Mouse (Mus musculus): ENCODE data around the gene Bmp2k. TPM values are rescaled to one million over a fixed set of nuclear protein-coding genes. Genes with fewer than 3 reads are reported as not detected.
A peak's percentile ranks its signal among the peaks of the same experiment; 100 is the strongest.

Bmp2k gene
- 9.2 TPM in 2 replicates for polyA plus RNA-seq (2016; fragmentation: Nextera tagmentation; extraction: Ambion mirVana)

DNA sequence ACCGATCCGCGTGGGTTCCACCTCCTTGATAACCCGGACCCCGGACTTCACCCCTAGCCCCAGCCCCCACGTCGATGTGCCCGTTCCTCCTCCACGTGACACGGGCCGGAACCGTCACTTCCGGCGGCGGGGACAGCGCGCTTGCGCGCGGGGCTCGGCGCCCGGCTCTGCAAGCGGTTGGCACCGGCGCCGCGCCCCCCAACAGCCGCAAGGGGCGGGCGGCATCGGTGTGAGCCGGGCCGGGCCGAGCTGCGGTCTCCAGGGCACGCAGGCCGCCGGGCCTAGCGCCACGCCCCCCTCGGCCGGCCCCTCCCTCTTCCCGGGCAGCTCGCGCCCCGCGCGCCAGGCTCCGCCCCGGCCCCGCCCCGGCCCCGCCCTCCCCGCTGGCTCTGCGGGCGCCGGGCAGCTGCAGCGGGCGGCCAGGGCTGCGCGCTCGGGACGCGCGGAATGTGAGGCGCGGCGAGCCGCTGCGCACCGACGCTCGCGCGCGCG lies at the start of gene Bmp2k:
Bmp2k (plus strand) TSS at position 380 of the 492 bp plus-strand sequence.
- Histone ChIP-seq H3K4me2 (peak within 1 kb of the TSS; percentile 88), H3K36me3 (replicated peaks) (no peaks in the 10 kb centered on the region), H3K27me3 (no peaks in the 10 kb centered on the region), H3K9me3 (no peaks in the 10 kb centered on the region), H3K4me1 (peaks cover 18% of the 10 kb centered on the region), H3K4me3 (replicated peaks) (peak within 1 kb of the TSS; percentile 61), H3K27ac (peak within 1 kb of the TSS; percentile 92), H3K9ac (peak within 1 kb of the TSS; percentile 85)
- ATAC-seq (ENCODE audit: low FRiP score), result peak; percentile 97
- WGBS, result under 1% methylated on average over 51 of the region's 78 CpGs

DNA sequence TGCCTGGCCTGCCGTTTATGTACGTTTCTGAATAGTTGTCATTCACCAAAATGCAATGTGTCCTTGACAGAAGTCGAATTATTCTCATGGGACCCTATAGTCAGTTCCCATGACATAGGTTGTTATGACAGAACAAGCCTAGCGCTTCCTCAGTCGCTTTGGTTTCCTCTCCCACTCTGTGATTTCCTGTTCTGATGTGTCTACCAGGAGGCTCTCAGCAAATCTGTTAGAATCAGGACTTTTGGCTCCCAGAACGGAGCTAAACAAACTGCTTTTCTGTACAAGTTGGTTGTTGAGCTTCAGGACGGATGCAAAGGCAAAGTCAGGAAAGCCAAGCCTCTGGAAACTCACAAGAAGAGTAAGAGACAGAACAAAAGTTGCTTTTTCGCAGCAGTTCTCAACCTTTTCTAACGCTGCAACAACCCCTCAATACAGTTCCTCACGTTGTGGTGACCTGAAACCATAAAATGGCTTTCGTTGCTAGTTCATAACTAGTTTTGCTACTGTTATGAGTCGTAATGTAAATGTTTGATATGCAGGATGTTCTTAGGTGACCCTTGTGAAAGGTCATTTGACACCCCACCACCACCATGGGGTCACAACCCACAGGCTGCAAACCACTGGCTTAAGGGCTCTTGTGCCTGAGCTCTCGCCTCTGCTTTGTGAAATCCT lies 48.5 kb upstream of the Bmp2k start:
- Histone ChIP-seq H3K9me3 (no peaks in the 10 kb centered on the region), H3K4me2 (no peak overlapping the region), H3K9ac (no peak overlapping the region), H3K4me1 (peaks cover 4% of the 10 kb centered on the region; the same call in 1 of the 2 replicates), H3K4me3 (replicated peaks) (no peak overlapping the region), H3K27ac (no peak overlapping the region), H3K27me3 (no peaks in the 10 kb centered on the region), H3K36me3 (replicated peaks) (no peaks in the 10 kb centered on the region)
- 90% methylated on average over 13 of the region's 13 CpGs for WGBS
- no peak for ATAC-seq (ENCODE audit: low FRiP score)

DNA sequence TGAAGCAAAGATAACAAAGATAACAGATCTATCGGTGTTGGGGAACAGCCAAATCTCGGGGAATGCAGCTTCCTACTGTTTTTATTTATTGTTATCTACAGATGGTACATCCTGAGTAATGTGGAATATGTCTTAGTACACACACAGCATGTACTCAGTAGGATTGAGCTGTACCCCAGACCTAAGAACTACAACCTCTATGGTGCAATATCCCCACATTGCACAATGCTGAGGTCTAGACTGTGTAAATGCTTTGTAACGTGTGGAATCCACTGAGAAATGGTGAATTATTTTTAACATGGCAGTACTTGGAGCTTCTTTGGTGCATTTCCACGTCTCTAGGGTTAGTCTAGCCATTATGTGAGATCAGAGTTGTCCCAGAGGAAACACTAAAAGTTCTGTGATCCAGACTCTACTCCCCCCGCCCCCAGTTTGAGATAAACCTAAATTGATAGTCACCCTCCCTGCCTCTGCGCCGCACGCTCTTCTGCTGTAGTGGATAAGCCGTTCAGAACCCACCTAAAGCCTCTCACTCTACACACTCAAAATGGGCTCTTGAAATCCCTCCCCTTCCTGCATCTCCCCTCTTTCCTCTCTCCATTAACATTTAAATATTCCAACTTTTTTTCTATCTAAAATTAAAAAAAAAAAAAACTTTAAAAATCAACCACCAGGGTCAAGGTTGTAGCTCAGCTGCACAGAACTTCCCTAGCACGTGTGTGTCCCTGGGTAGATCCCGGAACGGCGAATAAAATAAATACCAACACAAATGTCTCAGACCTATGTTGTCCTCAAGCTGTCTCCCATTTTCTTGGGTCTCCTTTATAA lies 47.4 kb upstream of the Bmp2k start:
- Histone ChIP-seq H3K4me3 (replicated peaks) (no peak overlapping the region), H3K9me3 (no peaks in the 10 kb centered on the region), H3K4me2 (no peak overlapping the region), H3K9ac (no peak overlapping the region), H3K4me1 (peaks cover 9% of the 10 kb centered on the region; the same call in 1 of the 2 replicates), H3K27ac (no peak overlapping the region), H3K27me3 (no peaks in the 10 kb centered on the region), H3K36me3 (replicated peaks) (no peaks in the 10 kb centered on the region)
- no peak for ATAC-seq (ENCODE audit: low FRiP score)
- 92% methylated on average over 13 of the region's 13 CpGs for WGBS

GRCm38 (mm10) chr5:96950667-96951492 lies 46.6 kb upstream of the Bmp2k start:
- Histone ChIP-seq H3K36me3 (replicated peaks) (no peaks in the 10 kb centered on the region), H3K4me1 (peaks cover 9% of the 10 kb centered on the region; the same call in 1 of the 2 replicates), H3K27me3 (no peaks in the 10 kb centered on the region), H3K4me3 (replicated peaks) (no peak overlapping the region), H3K9me3 (no peaks in the 10 kb centered on the region), H3K27ac (no peak overlapping the region), H3K4me2 (no peak overlapping the region), H3K9ac (no peak overlapping the region)
- 82% methylated on average over 10 of the region's 10 CpGs for WGBS
- no peak for ATAC-seq (ENCODE audit: low FRiP score)

DNA sequence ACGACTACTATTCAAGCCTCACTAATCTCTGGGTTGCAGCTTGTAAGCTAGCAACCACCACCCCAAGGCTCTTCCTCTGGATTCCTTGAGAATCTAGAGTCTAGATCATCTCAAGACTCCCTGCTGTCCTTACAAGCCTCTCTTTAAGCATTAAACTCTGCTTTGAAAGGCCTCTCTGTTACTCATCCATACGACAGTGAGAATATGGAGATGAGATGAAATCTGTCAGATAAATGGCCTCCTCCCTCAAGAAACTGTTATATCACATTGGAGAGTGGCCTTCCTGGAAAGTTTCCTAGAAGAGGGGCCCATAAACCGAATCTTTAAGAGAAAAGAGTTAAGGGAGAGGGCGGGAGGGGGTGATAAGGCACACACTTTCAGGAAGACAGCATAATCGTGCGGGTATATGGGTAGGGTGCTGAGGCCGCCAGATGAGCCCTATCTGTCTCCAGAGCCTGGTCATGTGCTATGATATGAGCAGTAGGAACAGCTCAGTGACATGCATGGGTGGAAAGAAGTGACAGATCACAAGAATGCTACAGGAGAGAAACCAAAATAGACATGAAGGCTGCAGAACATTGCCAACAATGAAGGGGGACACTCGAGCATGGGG lies 45.9 kb upstream of the Bmp2k start:
- Histone ChIP-seq H3K36me3 (replicated peaks) (no peaks in the 10 kb centered on the region), H3K27me3 (no peaks in the 10 kb centered on the region), H3K4me3 (replicated peaks) (no peak overlapping the region), H3K9me3 (no peaks in the 10 kb centered on the region), H3K4me2 (no peak overlapping the region), H3K27ac (no peak overlapping the region), H3K9ac (no peak overlapping the region), H3K4me1 (peaks cover 9% of the 10 kb centered on the region; the same call in 1 of the 2 replicates)
- WGBS, result 80% methylated on average over 8 of the region's 8 CpGs
- no peak for ATAC-seq (ENCODE audit: low FRiP score)

DNA sequence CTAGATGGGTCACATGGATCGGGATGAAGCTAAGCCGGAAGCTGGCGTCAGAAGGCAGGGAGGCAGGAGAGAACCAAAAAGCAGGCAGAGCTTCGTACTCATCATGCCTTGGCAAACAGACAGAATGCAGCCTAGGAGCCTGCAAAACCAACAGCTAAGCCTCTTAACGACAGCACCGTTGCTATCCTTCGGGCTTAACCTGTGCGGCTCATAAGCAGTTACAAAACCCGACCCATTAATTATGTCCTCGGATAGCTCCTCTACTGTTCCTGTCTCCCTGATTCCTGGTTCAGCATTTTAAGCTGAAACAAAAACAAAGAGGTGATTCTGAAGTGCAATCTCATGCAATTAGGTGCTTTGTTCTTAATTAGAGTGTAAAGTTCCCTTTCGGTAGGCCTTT lies 43.4 kb upstream of the Bmp2k start:
- H3K27ac ChIP-seq, result 0 out of 2 replicates have a peak overlapping the region, but pooled peaks have one; percentile 36
- no peak overlapping the region for H3K4me3 ChIP-seq (replicated peaks)
- no peak overlapping the region for H3K9ac ChIP-seq
- peak overlapping the region; percentile 22; the same call in 1 of the 2 replicates for H3K4me2 ChIP-seq
- no peaks in the 10 kb centered on the region for H3K9me3 ChIP-seq
- no peaks in the 10 kb centered on the region for H3K27me3 ChIP-seq
- peaks cover 12% of the 10 kb centered on the region for H3K4me1 ChIP-seq
- peak; percentile 72; the same call in 1 of the 2 replicates for ATAC-seq (ENCODE audit: low FRiP score)
- H3K36me3 ChIP-seq (replicated peaks), result no peaks in the 10 kb centered on the region
- WGBS, result 42% methylated on average over 11 of the region's 11 CpGs

DNA sequence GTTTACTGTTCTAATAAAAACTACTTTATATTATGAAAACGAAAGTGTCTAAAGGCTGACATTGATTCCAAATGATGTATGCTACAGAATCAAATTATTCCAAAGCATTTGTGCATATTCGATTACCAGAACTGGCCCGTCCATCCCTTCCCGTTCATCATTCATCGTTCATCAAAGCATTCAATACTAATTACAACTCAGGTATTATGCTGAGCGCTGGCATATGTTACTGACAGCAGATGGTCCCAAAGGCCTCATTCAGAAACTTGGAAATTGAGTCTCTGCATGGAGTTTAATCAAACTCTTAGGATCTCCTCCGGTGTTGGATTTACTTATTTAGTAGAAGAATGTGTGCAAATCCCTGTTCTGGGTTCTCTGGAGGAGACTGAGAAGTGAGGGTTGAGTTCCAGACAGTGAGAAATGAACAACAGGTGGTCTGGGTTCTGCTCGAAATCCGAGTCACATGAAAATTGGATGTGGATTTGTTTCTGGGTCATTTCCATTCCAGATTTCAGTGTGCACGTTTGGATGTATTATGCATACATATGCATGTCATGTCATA lies 42.9 kb upstream of the Bmp2k start:
- no peaks in the 10 kb centered on the region for H3K27me3 ChIP-seq
- peaks cover 12% of the 10 kb centered on the region for H3K4me1 ChIP-seq
- H3K4me2 ChIP-seq, result peak overlapping the region; percentile 22; the same call in 1 of the 2 replicates
- no peak overlapping the region for H3K4me3 ChIP-seq (replicated peaks)
- H3K9me3 ChIP-seq, result no peaks in the 10 kb centered on the region
- ATAC-seq (ENCODE audit: low FRiP score), result peak; percentile 64; the same call in 1 of the 2 replicates
- no peak overlapping the region for H3K27ac ChIP-seq
- no peaks in the 10 kb centered on the region for H3K36me3 ChIP-seq (replicated peaks)
- WGBS, result 59% methylated on average over 10 of the region's 10 CpGs
- no peak overlapping the region for H3K9ac ChIP-seq

DNA sequence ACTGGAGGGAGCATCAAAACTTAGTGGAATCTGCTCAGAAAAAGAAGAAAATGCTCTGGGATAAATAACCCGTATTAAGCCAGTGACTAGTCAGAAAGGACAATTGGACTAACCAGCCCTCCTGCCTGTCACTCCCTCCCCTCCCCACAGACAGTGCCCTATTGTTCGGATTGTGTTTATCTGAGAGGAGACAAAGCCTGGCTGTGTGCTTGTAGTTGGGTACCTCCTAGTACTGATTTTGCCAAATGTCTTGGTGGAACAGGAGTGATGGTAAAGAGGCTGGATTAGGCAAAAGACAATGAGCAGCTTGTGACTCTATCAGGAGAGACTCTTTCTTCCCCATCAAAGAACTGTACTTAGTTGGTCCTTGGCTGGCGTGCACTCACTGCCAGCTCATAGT lies 40.6 kb upstream of the Bmp2k start:
- ATAC-seq (ENCODE audit: low FRiP score), result no peak

GRCm38 (mm10) chr5:96961122-96961521 lies 36.4 kb upstream of the Bmp2k start:
- H3K4me1 ChIP-seq, result peaks cover 16% of the 10 kb centered on the region
- no peak overlapping the region for H3K4me3 ChIP-seq (replicated peaks)
- H3K27ac ChIP-seq, result no peak overlapping the region
- H3K9me3 ChIP-seq, result no peaks in the 10 kb centered on the region
- ATAC-seq (ENCODE audit: low FRiP score), result no peak
- H3K27me3 ChIP-seq, result no peaks in the 10 kb centered on the region
- 81% methylated on average over 5 of the region's 5 CpGs for WGBS
- H3K36me3 ChIP-seq (replicated peaks), result no peaks in the 10 kb centered on the region
- H3K4me2 ChIP-seq, result no peak overlapping the region
- no peak overlapping the region for H3K9ac ChIP-seq

More for the DNA sequence above, 40.6 kb upstream of the Bmp2k start:
- H3K36me3 ChIP-seq (replicated peaks), result no peaks in the 10 kb centered on the region
- no peak overlapping the region for H3K4me2 ChIP-seq
- no peak overlapping the region for H3K27ac ChIP-seq
- no peaks in the 10 kb centered on the region for H3K27me3 ChIP-seq
- no peak overlapping the region for H3K9ac ChIP-seq
- peaks cover 12% of the 10 kb centered on the region for H3K4me1 ChIP-seq
- 41% methylated on average over 3 of the region's 3 CpGs for WGBS
- no peak overlapping the region for H3K4me3 ChIP-seq (replicated peaks)
- no peaks in the 10 kb centered on the region for H3K9me3 ChIP-seq

DNA sequence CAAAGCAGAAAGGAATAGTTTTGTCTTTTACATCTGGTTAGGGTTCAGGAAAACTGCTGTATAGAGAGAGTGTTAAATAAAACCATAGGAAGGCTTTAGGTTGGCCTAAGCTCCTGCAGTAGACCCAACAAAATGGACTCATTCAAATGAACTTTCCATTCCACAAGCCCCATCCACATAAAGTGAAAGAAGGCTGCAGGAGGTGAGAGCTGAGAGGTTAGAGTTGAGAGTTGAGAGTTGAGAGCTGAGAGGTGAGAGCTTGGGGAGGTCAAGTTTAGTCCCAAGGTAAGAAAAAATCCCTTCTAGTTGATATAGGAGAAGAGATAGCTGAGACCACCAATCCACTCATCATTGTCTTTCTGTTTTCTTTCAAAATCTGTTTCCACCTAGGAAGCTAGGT lies 35.6 kb upstream of the Bmp2k start:
- Histone ChIP-seq H3K4me1 (peaks cover 15% of the 10 kb centered on the region), H3K4me2 (no peak overlapping the region), H3K27ac (no peak overlapping the region), H3K9me3 (no peaks in the 10 kb centered on the region), H3K4me3 (replicated peaks) (no peak overlapping the region), H3K9ac (no peak overlapping the region), H3K27me3 (no peaks in the 10 kb centered on the region), H3K36me3 (replicated peaks) (no peaks in the 10 kb centered on the region)
- no peak for ATAC-seq (ENCODE audit: low FRiP score)

DNA sequence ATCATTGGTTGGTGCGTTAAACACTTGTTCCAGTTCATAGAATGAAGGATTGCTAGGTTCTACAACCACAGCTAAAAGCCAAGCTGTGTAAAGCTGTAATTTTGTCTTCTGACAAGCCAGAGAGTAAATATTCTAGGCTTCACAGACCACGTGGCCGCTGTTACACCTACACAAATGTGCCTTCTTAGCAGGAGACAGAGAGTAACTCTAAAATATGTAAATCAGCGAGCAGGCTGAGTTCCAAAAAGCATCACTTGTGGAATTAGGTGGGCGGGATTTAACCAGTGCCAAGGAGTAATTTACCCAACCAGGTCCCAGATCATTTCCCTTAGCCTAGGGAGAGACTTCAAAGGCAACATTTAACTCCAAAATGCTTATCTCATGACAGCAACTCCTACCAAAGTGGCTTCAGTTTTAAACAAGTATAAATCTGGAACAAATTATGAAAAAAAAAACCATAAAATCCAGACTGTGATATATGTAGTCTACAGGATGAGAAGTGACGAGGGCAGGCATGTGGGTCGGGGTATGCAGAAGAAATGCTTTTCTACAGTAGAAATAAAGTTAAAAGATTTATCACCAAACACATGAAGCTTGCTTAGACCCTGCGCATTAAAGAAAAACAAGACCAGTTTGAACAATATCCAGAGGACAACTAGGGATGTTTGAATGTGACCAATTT lies 35.1 kb upstream of the Bmp2k start:
- Histone ChIP-seq H3K4me1 (peaks cover 13% of the 10 kb centered on the region), H3K9ac (no peak overlapping the region), H3K4me2 (no peak overlapping the region), H3K4me3 (replicated peaks) (no peak overlapping the region), H3K9me3 (no peaks in the 10 kb centered on the region), H3K27ac (no peak overlapping the region), H3K27me3 (no peaks in the 10 kb centered on the region), H3K36me3 (replicated peaks) (no peaks in the 10 kb centered on the region)
- ATAC-seq (ENCODE audit: low FRiP score), result no peak
- 81% methylated on average over 8 of the region's 8 CpGs for WGBS
